Mouse (Mus musculus) urinary bladder, postnatal 36 days (tissue): ENCODE results near the gene Pex3.
"Not testable (repeated sequence)": the region's sequence is repeated elsewhere in the genome, so short reads cannot be mapped to it uniquely, and the experiment has no call there.

Experiments
- DNase-seq, 2 experiments: peaks; one replicate each; pipeline ENCODE4 v3.0.0; 2022; ENCODE audit warnings: low spot score in 2 of 2, mixed read lengths in 1 of 2

Pex3 gene

GRCm38 (mm10) chr10:13536706-13537105, 16.2 kb downstream of the Pex3 start:
- DNase-seq = no peak

DNA sequence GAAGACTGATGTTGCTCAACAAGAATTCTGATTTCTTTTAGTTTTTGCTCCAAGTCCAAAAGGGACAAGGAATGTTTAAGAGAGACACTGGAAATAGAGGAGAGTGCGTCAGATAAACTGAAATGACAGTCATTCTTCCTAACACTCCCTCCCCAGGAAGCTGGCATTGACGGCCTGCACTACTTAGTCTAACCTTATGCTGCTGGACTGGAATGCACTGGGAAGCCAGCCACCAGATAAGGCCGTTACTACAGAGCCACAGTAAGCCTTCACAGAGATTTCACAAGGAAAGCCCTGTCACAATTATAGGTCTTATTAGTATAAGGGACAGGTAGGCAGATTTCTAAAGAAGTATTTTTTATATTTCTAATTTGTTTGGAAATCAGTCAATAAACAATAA, 18.2 kb downstream of the Pex3 start:
- DNase-seq = no peak

DNA sequence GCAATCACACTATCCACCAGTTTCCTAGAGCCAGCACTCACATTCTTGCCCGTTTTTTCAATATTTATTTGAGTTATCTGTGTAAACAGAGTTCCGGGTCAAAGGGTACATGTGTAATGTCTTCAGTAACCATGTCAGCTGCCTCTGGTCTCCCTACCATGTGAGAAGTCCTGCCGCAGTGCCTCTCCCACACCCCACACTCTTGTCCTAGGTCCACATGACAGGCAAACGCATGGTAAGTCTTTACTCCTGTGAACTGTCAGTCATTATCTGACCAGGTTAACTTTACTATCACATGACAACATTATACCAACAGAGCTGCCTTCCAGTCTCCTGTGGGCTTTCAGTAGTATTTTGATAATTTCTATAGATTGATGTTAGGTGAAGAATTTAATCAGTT, 24.8 kb downstream of the Pex3 start:
- no peak for DNase-seq

- no peak for DNase-seq
These were observed 31.1 kb downstream of the Pex3 start for GRCm38 (mm10) chr10:13521857-13522256.

GRCm38 (mm10) chr10:13502371-13502770, 50.6 kb downstream of the Pex3 start:
- DNase-seq = no peak

GRCm38 (mm10) chr10:13501533-13501932, 51.4 kb downstream of the Pex3 start:
- not testable (repeated sequence) for DNase-seq

DNA sequence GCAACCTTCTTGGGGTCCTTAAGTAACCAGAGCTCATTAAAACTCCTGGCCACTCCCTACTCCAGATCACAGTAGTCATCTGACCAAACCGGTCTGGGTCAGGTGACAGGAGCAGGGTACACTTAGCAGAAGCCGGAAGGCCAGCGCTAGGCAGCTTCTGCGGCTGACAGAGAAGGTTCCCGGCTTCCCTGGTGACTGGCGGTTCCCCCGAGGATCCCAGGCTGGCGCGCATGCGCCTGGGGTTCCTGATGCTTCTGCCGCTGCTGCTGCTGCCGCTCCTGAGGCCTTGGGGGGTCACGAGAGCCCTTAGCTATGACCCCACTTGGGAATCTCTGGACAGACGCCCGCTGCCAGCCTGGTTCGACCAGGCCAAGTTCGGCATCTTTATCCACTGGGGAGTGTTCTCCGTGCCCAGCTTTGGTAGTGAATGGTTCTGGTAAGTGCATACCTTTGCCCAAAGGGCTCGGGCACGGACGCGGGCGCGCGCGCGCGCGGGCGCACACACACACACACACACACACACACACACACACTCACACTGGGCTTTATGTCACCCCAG, 51.9 kb downstream of the Pex3 start:
- DNase-seq = peak; percentile 81 to 89

DNA sequence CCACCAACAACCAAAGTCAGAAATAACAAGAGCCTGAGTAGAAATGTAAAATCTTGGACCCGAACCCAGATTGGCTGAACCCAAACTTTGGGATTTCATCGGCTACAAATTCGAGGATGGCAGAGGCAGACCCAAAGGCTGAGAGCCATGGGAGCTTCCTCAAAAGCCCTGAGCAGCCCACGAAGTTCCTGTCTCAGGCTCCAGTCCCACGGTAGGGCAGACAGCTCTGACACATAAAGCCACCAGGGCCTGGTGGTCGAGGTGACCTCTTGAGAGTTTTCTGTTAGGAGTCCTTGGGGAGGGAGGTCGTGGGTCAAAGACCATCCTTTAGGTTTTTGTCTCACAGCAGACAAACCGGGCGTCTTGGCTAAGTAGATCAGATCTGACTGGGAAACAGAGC, 52.5 kb downstream of the Pex3 start:
- no peak for DNase-seq

- no peak for DNase-seq
These were observed 53.6 kb downstream of the Pex3 start, which contains the start of gene Fuca2 for GRCm38 (mm10) chr10:13499331-13499730. TSS of gene Fuca2 (plus strand) at chr10:13499540.

DNA sequence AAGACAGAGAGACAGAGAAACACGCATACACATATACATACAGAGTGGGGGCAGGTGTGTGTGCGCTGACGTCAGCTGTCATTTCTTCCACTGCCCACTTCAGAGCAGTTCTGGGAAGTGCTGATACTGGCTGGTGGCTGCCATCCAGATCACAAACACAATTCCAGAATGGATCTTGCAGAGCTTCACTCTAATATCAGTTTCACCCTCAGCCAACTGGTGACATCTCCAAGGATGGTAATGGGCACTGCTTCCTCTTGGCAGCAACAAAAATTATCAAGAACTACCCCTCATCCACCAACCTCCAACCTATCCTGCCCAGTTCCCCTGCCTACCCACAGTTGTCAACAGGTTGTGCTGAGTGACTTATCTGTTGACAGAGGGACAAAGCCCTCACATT, 56.6 kb downstream of the Pex3 start:
- no peak for DNase-seq

GRCm38 (mm10) chr10:13493978-13494686, 58.8 kb downstream of the Pex3 start:
- DNase-seq = no peak

- DNase-seq = no peak
These were observed 63.3 kb downstream of the Pex3 start for GRCm38 (mm10) chr10:13489671-13490070.

GRCm38 (mm10) chr10:13485958-13486357, 67.0 kb downstream of the Pex3 start:
- DNase-seq = no peak

DNA sequence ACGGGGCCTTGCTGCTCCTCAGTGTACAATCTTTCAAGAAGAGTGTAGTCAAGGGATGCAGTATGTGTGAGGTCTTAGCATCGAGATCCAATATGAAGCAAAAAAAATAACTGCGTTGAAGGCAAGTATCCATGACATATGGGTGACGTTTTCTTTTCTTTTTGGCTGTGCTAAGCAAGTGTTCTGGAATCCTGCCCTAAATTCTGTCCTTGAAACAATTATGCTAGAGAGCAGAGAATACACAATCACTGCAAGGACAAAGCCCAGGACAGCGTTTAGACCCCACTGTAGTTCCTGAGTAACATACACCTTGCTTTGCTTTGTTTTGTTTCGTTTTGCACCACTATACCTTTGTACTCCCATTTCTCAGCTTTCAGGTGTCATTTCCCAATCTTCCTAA, 73.6 kb downstream of the Pex3 start:
- DNase-seq = no peak

GRCm38 (mm10) chr10:13475121-13475520, 77.8 kb downstream of the Pex3 start:
- no peak for DNase-seq

- DNase-seq = no peak
These were observed 78.4 kb downstream of the Pex3 start for GRCm38 (mm10) chr10:13474568-13474955.
